In genomic region chr7:67061756-67062155, GRCm38 (mm10) we compare ENCODE assay signal across 8 mouse cellular contexts.
DNase-seq lines count a peak whose midpoint lies in the region; ATAC-seq lines count a peak whose summit lies in the region.

No protein-coding gene starts in this region.

- no peak overlapping the region for H3K4me3 ChIP-seq in midbrain, embryonic 11.5 days (ENCODE audit: low read depth, low read length)
- H3K4me3 ChIP-seq in midbrain, embryonic 16.5 days (ENCODE audit: low read depth, low read length) = no peak overlapping the region

- H3K4me1 ChIP-seq in midbrain, embryonic 11.5 days (ENCODE audit: control insufficient read depth, insufficient read depth, low read length) = no peaks in the 10 kb centered on the region
- H3K4me1 ChIP-seq in midbrain, embryonic 16.5 days (ENCODE audit: control insufficient read depth, insufficient read depth, low read length) = no peaks in the 10 kb centered on the region

- peak; percentile 85 for DNase-seq in heart, adult 11 months
- no peak for DNase-seq in heart, adult 9 months (ENCODE audit: low spot score in 2 of 2)
- DNase-seq in midbrain, embryonic 11.5 days (ENCODE audit: low spot score, missing footprints) = peak; percentile 90
- DNase-seq in adrenal gland, postnatal 25 days = peak; percentile 48
- peak; percentile 69 for DNase-seq in retina, embryonic 14.5 days (ENCODE audit: low spot score)
- no peak for DNase-seq in MN1 (ENCODE audit: low spot score)

- 83% methylated on average over 9 of the region's 9 CpGs for WGBS in midbrain, embryonic 11.5 days
- WGBS in midbrain, embryonic 16.5 days = 83% methylated on average over 9 of the region's 9 CpGs

- no peaks in the 10 kb centered on the region for H3K9me3 ChIP-seq in midbrain, embryonic 11.5 days (ENCODE audit: control insufficient read depth, low read length)
- no peaks in the 10 kb centered on the region for H3K9me3 ChIP-seq in midbrain, embryonic 16.5 days (replicated peaks; ENCODE audit: control insufficient read depth, low read length, poor library complexity, severe bottlenecking)

- no peaks in the 10 kb centered on the region for H3K27me3 ChIP-seq in midbrain, embryonic 11.5 days (ENCODE audit: control insufficient read depth, insufficient read depth, low read length)
- H3K27me3 ChIP-seq in midbrain, embryonic 16.5 days (ENCODE audit: control insufficient read depth, insufficient read depth, low read depth, low read length) = no peaks in the 10 kb centered on the region

- H3K4me2 ChIP-seq in midbrain, embryonic 11.5 days = no peak overlapping the region
- H3K4me2 ChIP-seq in midbrain, embryonic 16.5 days (ENCODE audit: low read length) = no peak overlapping the region

- ATAC-seq in midbrain, embryonic 11.5 days (ENCODE audit: low FRiP score) = no peak
- ATAC-seq in midbrain, embryonic 16.5 days = no peak
- peak; percentile 71 for ATAC-seq in granulocyte monocyte progenitor cell, adult 5-6 weeks (replicated peaks; ENCODE audit: poor library complexity, severe bottlenecking)

- no peak overlapping the region for H3K27ac ChIP-seq in midbrain, embryonic 11.5 days (ENCODE audit: low read depth, low read length)
- no peak overlapping the region for H3K27ac ChIP-seq in midbrain, embryonic 16.5 days (ENCODE audit: low read length)

- no peak overlapping the region for H3K9ac ChIP-seq in midbrain, embryonic 11.5 days (ENCODE audit: low read length)
- H3K9ac ChIP-seq in midbrain, embryonic 16.5 days (ENCODE audit: low read depth, low read length) = no peak overlapping the region

- no peaks in the 10 kb centered on the region for H3K36me3 ChIP-seq in midbrain, embryonic 11.5 days (ENCODE audit: control insufficient read depth, insufficient read depth, low read length)
- H3K36me3 ChIP-seq in midbrain, embryonic 16.5 days (ENCODE audit: control insufficient read depth, insufficient read depth, low read length) = no peaks in the 10 kb centered on the region

Comparison
In these comparisons a context has a peak if more than half of its experiments do, and no peak if none do; other contexts are left out.
1. DNase-seq: peak in heart, adult 11 months (single experiment), midbrain, embryonic 11.5 days (single experiment), adrenal gland, postnatal 25 days (single experiment) and retina, embryonic 14.5 days (single experiment); none in heart, adult 9 months (0 of 2) and MN1 (single experiment).